Mouse (Mus musculus): ENCODE measurements around the gene Nthl1.

DNA sequence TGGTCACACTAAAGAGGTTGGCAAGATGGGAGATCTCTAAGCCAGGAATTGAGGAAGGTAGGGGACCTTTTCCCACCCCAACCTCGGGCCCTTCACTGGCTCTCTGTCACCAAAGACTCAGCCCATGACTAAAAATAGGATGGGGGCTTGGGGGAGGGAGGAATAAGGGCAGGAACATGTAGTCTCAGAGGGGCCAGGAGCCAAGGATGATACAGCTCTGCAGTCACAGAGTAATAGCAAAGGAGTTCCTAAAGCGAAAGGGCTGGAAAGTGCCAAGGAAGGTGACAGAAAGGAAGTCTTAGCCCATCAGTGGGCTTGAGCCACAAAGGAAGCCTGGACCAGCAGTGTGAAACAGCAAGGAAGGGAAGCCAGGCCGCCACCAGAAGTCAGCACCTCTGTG is 19.4 kb downstream of the Nthl1 start:
- TF ChIP-seq CTCF (conservative IDR thresholded peaks at IDR 0.05; ENCODE audit: low read length) (no peak), NANOG (IDR thresholded peaks at IDR 0.05; ENCODE audit: borderline replicate concordance, low read length) (no peak)

Data from E14TG2a.4 (cell line).